Mouse (Mus musculus) hindbrain, embryonic 11.5 days (tissue): ENCODE measurements at regions not wholly inside any gene's neighbourhood (a gene's known extent, or its start where the extent isn't known, plus 50 kb on each side); places are given as distances from the start of the nearest gene placed in this dataset.

Experiments
- ATAC-seq: fragments of 200-750 bp; cut with Nextera tagmentation; 2 replicates; pipeline ENCODE4 v1.8.0; 2017; ENCODE audit warnings: mild to moderate bottlenecking, moderate TSS enrichment, moderate library complexity; ENCODE audit not compliant: low FRiP score
- DNase-seq: peaks from one replicate; pipeline ENCODE4 v3.0.0-alpha.2; 2015; ENCODE audit warnings: low spot score
- H3K27ac ChIP-seq: fragments of 300-500 bp; sonication (generic); 2 replicates; pipeline ENCODE4 v1.5.1; 2014; ENCODE audit warnings: mild to moderate bottlenecking, low read depth, low read length
- H3K27me3 ChIP-seq: fragments of 300-500 bp; sonication (generic); 2 replicates; pipeline ENCODE4 v1.6.1; 2014; ENCODE audit warnings: mild to moderate bottlenecking, low read length, moderate library complexity, mixed read lengths; ENCODE audit not compliant: control insufficient read depth, insufficient read depth
- H3K36me3 ChIP-seq: fragments of 300-500 bp; sonication (generic); 2 replicates; pipeline ENCODE4 v1.6.1; 2014; ENCODE audit warnings: mild to moderate bottlenecking, low read length, moderate library complexity, mixed read lengths; ENCODE audit not compliant: control insufficient read depth, insufficient read depth
- H3K4me1 ChIP-seq: fragments of 300-500 bp; sonication (generic); replicated peaks from 2 replicates; pipeline ENCODE4 v1.6.1; 2014; ENCODE audit warnings: low read length, mixed read lengths; ENCODE audit not compliant: control insufficient read depth, insufficient read depth
- H3K4me2 ChIP-seq: fragments of 300-500 bp; sonication (generic); replicated peaks from 2 replicates; pipeline ENCODE4 v1.6.1; 2014; ENCODE audit warnings: mild to moderate bottlenecking, low read depth, low read length
- H3K4me3 ChIP-seq: fragments of 300-500 bp; sonication (generic); 2 replicates; pipeline ENCODE4 v1.5.1; 2014; ENCODE audit warnings: low read depth, low read length
- H3K9ac ChIP-seq: fragments of 300-500 bp; sonication (generic); 2 replicates; pipeline ENCODE4 v1.6.1; 2014; ENCODE audit warnings: low read depth, low read length
- H3K9me3 ChIP-seq: fragments of 300-500 bp; sonication (generic); 2 replicates; pipeline ENCODE4 v1.6.1; 2016; ENCODE audit warnings: low read length; ENCODE audit not compliant: control insufficient read depth
- WGBS: fragments of 180-500 bp; shearing (Covaris S2); extraction: QIAGEN DNeasy Blood & Tissue Kit; methylation state at CpG from one replicate; pipeline ENCODE4 v1.1.7; 2014; 5-methylcytosine and 5-hydroxymethylcytosine counted together

- Histone ChIP-seq H3K9me3 (no peaks in the 10 kb centered on the region), H3K27ac (no peak overlapping the region), H3K27me3 (no peaks in the 10 kb centered on the region), H3K36me3 (no peaks in the 10 kb centered on the region), H3K4me2 (no peak overlapping the region), H3K9ac (no peak overlapping the region), H3K4me1 (no peaks in the 10 kb centered on the region), H3K4me3 (no peak overlapping the region)
- no peak for DNase-seq
- no peak for ATAC-seq
Observed at GRCm38 (mm10) chr4:34213731-34214130, 163.7 kb upstream of the Spaca1 start.

GRCm38 (mm10) chr4:34214346-34214745, 164.4 kb upstream of the Spaca1 start:
- no peaks in the 10 kb centered on the region for H3K9me3 ChIP-seq
- H3K9ac ChIP-seq, result no peak overlapping the region
- no peak for ATAC-seq
- H3K27me3 ChIP-seq, result no peaks in the 10 kb centered on the region
- no peaks in the 10 kb centered on the region for H3K4me1 ChIP-seq
- no peak overlapping the region for H3K27ac ChIP-seq
- no peak overlapping the region for H3K4me3 ChIP-seq
- DNase-seq, result no peak
- no peak overlapping the region for H3K4me2 ChIP-seq
- H3K36me3 ChIP-seq, result no peaks in the 10 kb centered on the region
- 80% methylated on average over 11 of the region's 11 CpGs for WGBS

DNA sequence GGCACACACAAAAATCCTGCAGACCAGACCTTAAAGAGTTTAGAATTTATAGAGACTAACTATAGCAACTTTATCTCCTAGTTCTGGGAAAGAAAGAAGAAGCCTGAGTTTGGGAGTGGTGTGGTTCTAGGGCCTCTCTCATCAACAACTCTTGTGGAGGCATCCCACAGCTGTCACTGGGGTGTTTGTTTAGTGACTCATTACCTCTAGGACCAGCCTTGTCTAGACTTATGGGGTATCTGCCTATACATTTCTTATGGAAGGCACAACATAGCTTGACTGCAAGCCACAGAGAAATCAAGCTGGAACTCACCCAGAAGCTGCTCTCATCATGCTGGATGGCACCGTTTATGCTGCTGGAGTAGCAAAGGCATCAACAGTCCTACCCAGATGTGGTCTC, 171.9 kb upstream of the Spaca1 start:
- WGBS, result 87% methylated on average over 1 of the region's 1 CpGs
- H3K4me3 ChIP-seq, result no peak overlapping the region
- DNase-seq (no peak), ATAC-seq (no peak)
- H3K4me2 ChIP-seq, result no peak overlapping the region
- no peaks in the 10 kb centered on the region for H3K9me3 ChIP-seq
- no peaks in the 10 kb centered on the region for H3K36me3 ChIP-seq
- H3K4me1 ChIP-seq, result no peaks in the 10 kb centered on the region
- H3K27ac ChIP-seq, result no peak overlapping the region
- no peaks in the 10 kb centered on the region for H3K27me3 ChIP-seq
- H3K9ac ChIP-seq, result no peak overlapping the region

GRCm38 (mm10) chr4:34226089-34226840, 176.3 kb upstream of the Spaca1 start:
- Histone ChIP-seq H3K4me2 (no peak overlapping the region), H3K9ac (no peak overlapping the region), H3K9me3 (no peaks in the 10 kb centered on the region), H3K27ac (no peak overlapping the region), H3K36me3 (no peaks in the 10 kb centered on the region), H3K4me3 (no peak overlapping the region), H3K27me3 (no peaks in the 10 kb centered on the region), H3K4me1 (no peaks in the 10 kb centered on the region)
- DNase-seq, result no peak
- ATAC-seq, result no peak
- 63% methylated on average over 5 of the region's 5 CpGs for WGBS

GRCm38 (mm10) chr4:34226886-34227285, 176.9 kb upstream of the Spaca1 start:
- ATAC-seq, result no peak
- Histone ChIP-seq H3K9ac (no peak overlapping the region), H3K36me3 (no peaks in the 10 kb centered on the region), H3K4me1 (no peaks in the 10 kb centered on the region), H3K9me3 (no peaks in the 10 kb centered on the region), H3K27me3 (no peaks in the 10 kb centered on the region), H3K4me2 (no peak overlapping the region), H3K4me3 (no peak overlapping the region), H3K27ac (no peak overlapping the region)
- 89% methylated on average over 5 of the region's 5 CpGs for WGBS
- no peak for DNase-seq

DNA sequence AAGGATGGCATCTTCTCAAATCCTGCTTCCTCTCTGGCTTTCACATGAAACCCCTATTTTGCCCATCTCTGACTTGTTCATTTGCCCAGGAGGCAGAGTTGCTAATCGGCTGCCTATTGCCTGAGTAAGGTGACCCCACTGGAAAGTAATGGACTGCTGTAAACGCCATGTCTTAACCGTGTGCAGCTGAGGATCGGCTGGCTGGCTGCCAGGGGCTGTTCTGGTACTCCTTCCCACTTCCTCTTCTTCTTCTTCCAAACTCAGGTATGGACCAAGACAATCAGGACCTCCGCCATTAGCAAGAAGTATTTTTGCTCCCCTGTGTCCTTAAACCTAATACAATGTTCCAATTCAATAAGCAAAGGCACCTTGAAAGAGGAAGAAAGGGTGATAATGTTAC, 177.6 kb upstream of the Spaca1 start:
- H3K27ac ChIP-seq, result no peak overlapping the region
- WGBS, result 84% methylated on average over 5 of the region's 5 CpGs
- no peak for ATAC-seq
- H3K4me2 ChIP-seq, result no peak overlapping the region
- no peaks in the 10 kb centered on the region for H3K9me3 ChIP-seq
- no peak for DNase-seq
- no peaks in the 10 kb centered on the region for H3K27me3 ChIP-seq
- no peak overlapping the region for H3K9ac ChIP-seq
- no peak overlapping the region for H3K4me3 ChIP-seq
- H3K4me1 ChIP-seq, result no peaks in the 10 kb centered on the region
- H3K36me3 ChIP-seq, result no peaks in the 10 kb centered on the region

GRCm38 (mm10) chr4:34231270-34231669, 181.3 kb upstream of the Spaca1 start:
- Histone ChIP-seq H3K36me3 (no peaks in the 10 kb centered on the region), H3K4me2 (no peak overlapping the region), H3K4me1 (no peaks in the 10 kb centered on the region), H3K9ac (no peak overlapping the region), H3K27me3 (no peaks in the 10 kb centered on the region), H3K27ac (no peak overlapping the region), H3K9me3 (no peaks in the 10 kb centered on the region), H3K4me3 (no peak overlapping the region)
- peak; percentile 81 for DNase-seq
- WGBS, result 12% methylated on average over 3 of the region's 3 CpGs
- peak; percentile 83 for ATAC-seq

GRCm38 (mm10) chr4:34234204-34234603, 184.2 kb upstream of the Spaca1 start:
- 0 out of 2 replicates have a peak, but pooled peaks have one; percentile 33 for ATAC-seq
- H3K9me3 ChIP-seq, result no peaks in the 10 kb centered on the region
- WGBS, result 67% methylated on average over 11 of the region's 11 CpGs
- no peaks in the 10 kb centered on the region for H3K27me3 ChIP-seq
- H3K4me2 ChIP-seq, result no peak overlapping the region
- H3K36me3 ChIP-seq, result no peaks in the 10 kb centered on the region
- H3K4me3 ChIP-seq, result no peak overlapping the region
- H3K4me1 ChIP-seq, result no peaks in the 10 kb centered on the region
- peak overlapping the region; percentile 53; the same call in 1 of the 2 replicates for H3K27ac ChIP-seq
- no peak overlapping the region for H3K9ac ChIP-seq
- peak; percentile 32 for DNase-seq

DNA sequence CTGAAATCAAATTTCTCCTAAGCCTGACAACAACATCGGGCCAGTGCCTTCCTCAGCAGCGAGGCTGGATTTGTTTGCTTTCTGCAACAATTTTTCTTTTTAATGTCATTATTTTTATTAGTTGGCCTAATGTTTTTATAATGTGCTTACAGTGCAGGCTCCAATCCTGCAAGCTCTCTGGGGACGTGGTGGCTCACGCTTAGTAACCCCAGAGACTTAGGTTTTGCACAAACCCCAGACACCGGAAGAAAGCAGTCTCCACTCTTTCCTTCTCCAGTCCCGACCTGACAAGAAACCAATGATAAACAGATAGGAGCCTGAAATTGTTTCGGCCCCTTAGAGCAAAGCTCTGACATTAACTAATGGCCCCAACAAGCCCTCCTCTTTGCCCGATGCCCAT, 184.7 kb upstream of the Spaca1 start:
- no peaks in the 10 kb centered on the region for H3K4me1 ChIP-seq
- 73% methylated on average over 8 of the region's 8 CpGs for WGBS
- no peak overlapping the region for H3K4me2 ChIP-seq
- no peak overlapping the region for H3K4me3 ChIP-seq
- no peaks in the 10 kb centered on the region for H3K9me3 ChIP-seq
- H3K27me3 ChIP-seq, result no peaks in the 10 kb centered on the region
- no peaks in the 10 kb centered on the region for H3K36me3 ChIP-seq
- no peak overlapping the region for H3K9ac ChIP-seq
- ATAC-seq, result no peak
- peak overlapping the region; percentile 53; the same call in 1 of the 2 replicates for H3K27ac ChIP-seq
- DNase-seq, result no peak
